Mouse (Mus musculus): ENCODE measurements around the gene Bdkrb2.

DNA sequence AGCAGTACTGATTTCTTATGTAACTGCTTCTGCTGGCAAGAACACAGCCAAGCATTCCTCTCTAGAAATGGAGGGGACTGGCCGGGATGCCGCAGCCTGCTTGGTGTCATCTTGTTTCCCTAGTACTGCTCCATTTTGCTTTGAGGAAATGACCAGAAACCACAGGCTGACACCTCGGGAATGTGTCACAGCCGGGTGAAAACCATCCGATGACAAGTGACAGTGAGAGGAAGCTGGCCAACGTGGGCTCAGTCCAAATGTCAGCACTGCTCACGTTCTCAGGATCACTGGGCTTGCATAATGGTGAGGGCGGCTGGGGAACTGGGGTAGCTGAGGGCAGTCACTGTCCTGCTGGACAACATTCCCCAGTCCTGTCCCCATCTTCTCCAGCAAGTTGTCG is 33.5 kb upstream of the Bdkrb2 start:
- TF ChIP-seq CTCF (IDR thresholded peaks at IDR 0.05) (no peak), EP300 (IDR thresholded peaks at IDR 0.05; ENCODE audit: insufficient read depth, low read depth, low read length) (0 out of 2 replicates have a peak, but pooled peaks have one; percentile 41), POLR2A (IDR thresholded peaks at IDR 0.05; ENCODE audit: insufficient read depth, low read depth, low read length) (no peak)

Measured in heart, adult 2 months (tissue).